Mouse (Mus musculus) lung, postnatal 0 days (tissue): ENCODE results near the gene Nol6. TPM values are rescaled to one million over a fixed set of nuclear protein-coding genes. Genes with fewer than 3 reads are reported as not detected.
A peak's percentile ranks its signal among the peaks of the same experiment; 100 is the strongest.

Experiments used
- ATAC-seq: fragments of 200-750 bp; cut with Nextera tagmentation; 2 replicates; pipeline ENCODE4 v1.8.0; 2017; ENCODE audit warnings: moderate library complexity
- DNase-seq: peaks from one replicate; pipeline ENCODE4 v3.0.0-alpha.2; 2016; ENCODE audit warnings: low spot score
- H3K27ac ChIP-seq: fragments of 300-500 bp; sonication (generic); 2 replicates; pipeline ENCODE4 v1.5.1; 2014; ENCODE audit warnings: antibody characterized with exemption, mild to moderate bottlenecking, low read length, mixed read lengths
- H3K27me3 ChIP-seq: fragments of 300-500 bp; sonication (generic); replicated peaks from 2 replicates; pipeline ENCODE4 v1.6.1; 2014; ENCODE audit warnings: low read length, mixed read lengths; ENCODE audit not compliant: insufficient read depth
- H3K36me3 ChIP-seq: fragments of 300-500 bp; sonication (generic); 2 replicates; pipeline ENCODE4 v1.6.1; 2014; ENCODE audit warnings: low read length, mixed read lengths; ENCODE audit not compliant: insufficient read depth
- H3K4me1 ChIP-seq: fragments of 300-500 bp; sonication (generic); 2 replicates; pipeline ENCODE4 v1.6.1; 2014; ENCODE audit warnings: antibody characterized with exemption, low read depth, low read length, mixed read lengths; ENCODE audit not compliant: insufficient read depth
- H3K4me2 ChIP-seq: fragments of 300-500 bp; sonication (generic); replicated peaks from 2 replicates; pipeline ENCODE4 v1.6.1; 2014; ENCODE audit warnings: low read depth, mild to moderate bottlenecking, low read length, moderate library complexity, mixed read lengths
- H3K4me3 ChIP-seq: fragments of 300-500 bp; sonication (generic); 2 replicates; pipeline ENCODE4 v1.5.1; 2014; ENCODE audit warnings: low read depth, low read length
- H3K9ac ChIP-seq: fragments of 300-500 bp; sonication (generic); replicated peaks from 2 replicates; pipeline ENCODE4 v1.6.1; 2014; ENCODE audit warnings: low read depth, mild to moderate bottlenecking
- H3K9me3 ChIP-seq: fragments of 300-500 bp; sonication (generic); 2 replicates; pipeline ENCODE4 v1.6.1; 2016; ENCODE audit warnings: low read length, mixed read lengths
- CTCF ChIP-seq: IDR thresholded peaks from 2 replicates; pipeline ENCODE4 v1.5.1; 2016; ENCODE audit warnings: antibody characterized with exemption, mild to moderate bottlenecking
- EP300 ChIP-seq: IDR thresholded peaks from 2 replicates; pipeline ENCODE4 v1.6.1; 2016; ENCODE audit warnings: antibody characterized with exemption, mild to moderate bottlenecking, control low read depth
- WGBS: fragments of 180-500 bp; shearing (Covaris S2); extraction: QIAGEN DNeasy Blood & Tissue Kit; methylation state at CpG from one replicate; pipeline ENCODE4 v1.1.7; 2014; 5-methylcytosine and 5-hydroxymethylcytosine counted together
- polyA plus RNA-seq: library from polyadenylated mRNA; unstranded; fragments of >200 nt; fragmentation: Nextera tagmentation; extraction: Ambion mirVana; gene quantifications from 2 replicates; pipeline ENCODE4 v1.2.1, GENCODE M21; 2015

Gene Nol6
- polyA plus RNA-seq, 1 experiment from 2014 or later, result 6.9 TPM

- DNase-seq, result no peak
- no peak overlapping the region for H3K27ac ChIP-seq
Measured at GRCm38 (mm10) chr4:41114358-41115070, 9.7 kb downstream of the Nol6 start.

GRCm38 (mm10) chr4:41108717-41109425 lies 15.4 kb downstream of the Nol6 start:
- ATAC-seq, result no peak
- no peak for TF ChIP-seq CTCF
- TF ChIP-seq EP300, result no peak
- H3K36me3 ChIP-seq, result no peaks in the 10 kb centered on the region
- H3K4me2 ChIP-seq, result no peak overlapping the region
- no peaks in the 10 kb centered on the region for H3K4me1 ChIP-seq
- H3K27me3 ChIP-seq, result no peaks in the 10 kb centered on the region
- H3K4me3 ChIP-seq, result no peak overlapping the region
- H3K9ac ChIP-seq, result no peak overlapping the region
- WGBS, result 63% methylated on average over 10 of the region's 10 CpGs
- H3K9me3 ChIP-seq, result no peaks in the 10 kb centered on the region
- DNase-seq, result no peak
- no peak overlapping the region for H3K27ac ChIP-seq

More at GRCm38 (mm10) chr4:41114358-41115070, 9.7 kb downstream of the Nol6 start:
- H3K9me3 ChIP-seq, result no peaks in the 10 kb centered on the region
- 91% methylated on average over 9 of the region's 9 CpGs for WGBS
- H3K36me3 ChIP-seq, result peaks cover 40% of the 10 kb centered on the region
- TF ChIP-seq EP300 (no peak), CTCF (no peak)
- H3K27me3 ChIP-seq, result no peaks in the 10 kb centered on the region
- no peak overlapping the region for H3K4me3 ChIP-seq
- no peak overlapping the region for H3K4me2 ChIP-seq
- ATAC-seq, result no peak
- H3K9ac ChIP-seq, result no peak overlapping the region
- no peaks in the 10 kb centered on the region for H3K4me1 ChIP-seq

- H3K36me3 ChIP-seq, result no peaks in the 10 kb centered on the region
- no peaks in the 10 kb centered on the region for H3K9me3 ChIP-seq
- no peaks in the 10 kb centered on the region for H3K4me1 ChIP-seq
- no peak overlapping the region for H3K27ac ChIP-seq
- 43% methylated on average over 4 of the region's 4 CpGs for WGBS
- no peak overlapping the region for H3K4me2 ChIP-seq
- DNase-seq (no peak), ATAC-seq (no peak)
- H3K4me3 ChIP-seq, result no peak overlapping the region
- H3K9ac ChIP-seq, result no peak overlapping the region
- no peaks in the 10 kb centered on the region for H3K27me3 ChIP-seq
- no peak for TF ChIP-seq EP300
- no peak for TF ChIP-seq CTCF
Measured at GRCm38 (mm10) chr4:41107440-41107839, 16.8 kb downstream of the Nol6 start.

- ATAC-seq, result peak; percentile 49
- DNase-seq, result peak; percentile 36
- no peak overlapping the region for H3K4me3 ChIP-seq
- no peak overlapping the region for H3K4me2 ChIP-seq
- H3K27ac ChIP-seq, result no peak overlapping the region
- no peaks in the 10 kb centered on the region for H3K9me3 ChIP-seq
- peaks cover 6% of the 10 kb centered on the region; the same call in 1 of the 2 replicates for H3K4me1 ChIP-seq
- H3K27me3 ChIP-seq, result no peaks in the 10 kb centered on the region
- H3K9ac ChIP-seq, result no peak overlapping the region
- no peak for TF ChIP-seq EP300
- no peak for TF ChIP-seq CTCF
- no peaks in the 10 kb centered on the region for H3K36me3 ChIP-seq
Measured at GRCm38 (mm10) chr4:41102901-41103300, 21.4 kb downstream of the Nol6 start.

GRCm38 (mm10) chr4:41100986-41101385 lies 23.3 kb downstream of the Nol6 start:
- peaks cover 6% of the 10 kb centered on the region; the same call in 1 of the 2 replicates for H3K4me1 ChIP-seq
- H3K9ac ChIP-seq, result no peak overlapping the region
- H3K36me3 ChIP-seq, result no peaks in the 10 kb centered on the region
- H3K27ac ChIP-seq, result no peak overlapping the region
- no peak for DNase-seq
- 0 out of 2 replicates have a peak, but pooled peaks cover 5% of the 10 kb centered on the region for H3K27me3 ChIP-seq
- no peaks in the 10 kb centered on the region for H3K9me3 ChIP-seq
- TF ChIP-seq CTCF, result no peak
- TF ChIP-seq EP300, result no peak
- no peak for ATAC-seq
- no peak overlapping the region for H3K4me2 ChIP-seq
- 54% methylated on average over 1 of the region's 1 CpGs for WGBS
- no peak overlapping the region for H3K4me3 ChIP-seq

GRCm38 (mm10) chr4:41098577-41098951 lies 25.7 kb downstream of the Nol6 start:
- TF ChIP-seq EP300 (no peak), CTCF (no peak)
- Histone ChIP-seq H3K4me2 (peak overlapping the region; percentile 67), H3K9me3 (no peaks in the 10 kb centered on the region), H3K27ac (no peak overlapping the region), H3K4me1 (peaks cover 6% of the 10 kb centered on the region; the same call in 1 of the 2 replicates), H3K4me3 (no peak overlapping the region), H3K36me3 (no peaks in the 10 kb centered on the region), H3K27me3 (0 out of 2 replicates have a peak, but pooled peaks cover 5% of the 10 kb centered on the region), H3K9ac (no peak overlapping the region)
- ATAC-seq (no peak), DNase-seq (no peak)
- 18% methylated on average over 11 of the region's 11 CpGs for WGBS
